Mouse (Mus musculus): Measurements from ENCODE around the gene Ccdc107. TPM values are rescaled to one million over a fixed set of nuclear protein-coding genes. Genes with fewer than 3 reads are reported as not detected.

The Ccdc107 gene
- polyA plus RNA-seq, 1 experiment from 2014 or later = 52.0 TPM

- 0 out of 2 replicates have a peak, but pooled peaks cover 3% of the 10 kb centered on the region for H3K36me3 ChIP-seq (ENCODE audit: poor library complexity, severe bottlenecking)
Measured at GRCm38 (mm10) chr4:43490801-43491200, 1.9 kb upstream of the Ccdc107 start.

DNA sequence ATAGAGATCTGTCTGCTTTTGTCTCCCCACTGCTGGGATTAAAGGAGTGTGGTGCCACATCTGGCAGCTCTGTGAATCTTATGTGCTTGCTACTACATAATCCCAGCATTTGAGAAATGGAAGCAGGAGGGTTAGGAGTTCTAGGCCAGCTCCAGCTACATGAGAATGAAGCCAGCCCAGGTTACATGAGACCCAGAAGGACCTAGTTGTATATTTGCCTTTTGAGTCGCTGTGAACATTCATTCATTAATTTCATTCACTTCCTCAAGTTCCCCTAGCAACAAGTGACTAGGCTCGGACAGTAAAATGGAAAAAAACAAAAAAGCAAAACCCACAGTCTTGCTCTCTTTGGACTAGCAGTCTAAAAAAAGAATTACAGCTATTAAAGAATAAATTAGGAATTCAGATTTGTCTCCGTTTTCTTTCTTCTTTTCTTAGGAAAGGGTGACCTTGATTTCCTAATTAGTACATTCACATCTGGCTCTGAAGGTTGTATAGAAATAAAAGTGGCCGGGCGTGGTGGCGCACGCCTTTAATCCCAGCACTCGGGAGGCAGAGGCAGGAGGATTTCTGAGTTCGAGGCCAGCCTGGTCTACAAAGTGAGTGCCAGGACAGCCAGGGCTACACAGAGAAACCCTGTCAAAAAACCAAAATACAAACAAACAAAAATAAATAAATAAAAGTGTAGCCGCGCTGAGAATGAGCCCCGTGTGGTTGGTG, 439 bp upstream of the Ccdc107 start:
- H3K27me3 ChIP-seq = no peaks in the 10 kb centered on the region
- H3K9me3 ChIP-seq (replicated peaks) = peaks cover 3% of the 10 kb centered on the region; the same call in 1 of the 2 replicates
- H3K9ac ChIP-seq = no peak overlapping the region
- no peak for ATAC-seq
- H3K36me3 ChIP-seq (ENCODE audit: poor library complexity, severe bottlenecking) = peaks cover 13% of the 10 kb centered on the region; the same call in 1 of the 2 replicates
- 43% methylated on average over 12 of the region's 12 CpGs for WGBS
- H3K4me3 ChIP-seq = peak overlapping the region; percentile 56
- H3K4me2 ChIP-seq = peak overlapping the region; percentile 63
- H3K4me1 ChIP-seq = peaks cover 23% of the 10 kb centered on the region
- peak overlapping the region; percentile 78 for H3K27ac ChIP-seq

More at GRCm38 (mm10) chr4:43490801-43491200, 1.9 kb upstream of the Ccdc107 start:
- Histone ChIP-seq H3K4me2 (no peak overlapping the region), H3K4me1 (peaks cover 15% of the 10 kb centered on the region), H3K4me3 (no peak overlapping the region), H3K27ac (no peak overlapping the region), H3K9ac (no peak overlapping the region), H3K9me3 (replicated peaks) (peaks cover 3% of the 10 kb centered on the region; the same call in 1 of the 2 replicates), H3K27me3 (no peaks in the 10 kb centered on the region)
- ATAC-seq = no peak
- 91% methylated on average over 5 of the region's 5 CpGs for WGBS

DNA sequence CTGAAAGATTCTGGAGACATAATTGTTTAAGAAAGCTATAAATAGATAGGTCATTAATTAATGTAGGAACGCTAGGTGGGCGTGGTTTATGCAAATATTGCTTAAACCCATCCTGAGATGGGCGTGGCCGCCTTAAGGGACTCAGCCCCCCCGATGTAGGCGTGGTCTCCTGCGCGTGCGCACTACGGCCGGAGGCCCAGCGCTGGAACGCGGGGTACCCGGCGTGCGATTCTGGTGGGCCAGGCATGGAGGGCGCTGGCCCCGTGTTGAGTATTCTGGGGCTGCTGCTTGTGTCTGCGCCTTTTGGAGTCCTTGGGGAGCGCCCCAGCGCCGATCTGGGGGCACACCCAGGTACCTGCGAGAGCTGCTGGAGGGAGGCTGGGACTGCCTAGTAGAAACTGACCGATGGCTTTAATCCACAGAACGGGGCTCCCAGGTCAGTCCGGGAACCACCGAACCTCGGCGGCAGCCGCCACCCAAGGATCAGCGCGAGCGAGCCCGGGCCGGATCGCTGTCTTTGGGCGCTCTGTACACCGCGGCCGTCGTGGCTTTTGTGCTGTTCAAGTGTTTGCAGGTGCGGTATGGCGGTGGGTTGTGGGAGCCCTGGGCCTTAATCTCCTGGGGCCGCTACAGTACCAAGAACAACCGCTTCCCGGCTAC, 616 bp downstream of the Ccdc107 start:
- peak overlapping the region; percentile 56 for H3K4me3 ChIP-seq
- ATAC-seq = peak; percentile 91
- WGBS = under 1% methylated on average over 47 of the region's 47 CpGs

GRCm38 (mm10) chr4:43493846-43494240, 1.1 kb downstream of the Ccdc107 start:
- Histone ChIP-seq H3K9ac (peak overlapping the region; percentile 76), H3K27me3 (no peaks in the 10 kb centered on the region), H3K9me3 (replicated peaks) (peaks cover 3% of the 10 kb centered on the region; the same call in 1 of the 2 replicates), H3K4me1 (peaks cover 39% of the 10 kb centered on the region), H3K4me2 (peak overlapping the region; percentile 63), H3K27ac (peak overlapping the region; percentile 83), H3K36me3 (ENCODE audit: poor library complexity, severe bottlenecking) (peaks cover 19% of the 10 kb centered on the region; the same call in 1 of the 2 replicates), H3K4me3 (peak overlapping the region; percentile 56)
- no peak for ATAC-seq
- WGBS = 2% methylated on average over 9 of the region's 9 CpGs

More for the DNA sequence above, 616 bp downstream of the Ccdc107 start:
- Histone ChIP-seq H3K36me3 (ENCODE audit: poor library complexity, severe bottlenecking) (peaks cover 19% of the 10 kb centered on the region; the same call in 1 of the 2 replicates), H3K27me3 (no peaks in the 10 kb centered on the region), H3K9ac (peak overlapping the region; percentile 76), H3K27ac (peak overlapping the region; percentile 83), H3K4me2 (peak overlapping the region; percentile 63), H3K9me3 (replicated peaks) (peaks cover 3% of the 10 kb centered on the region; the same call in 1 of the 2 replicates), H3K4me1 (peaks cover 33% of the 10 kb centered on the region)

- H3K4me1 ChIP-seq = peaks cover 43% of the 10 kb centered on the region
- H3K36me3 ChIP-seq (ENCODE audit: poor library complexity, severe bottlenecking) = peaks cover 19% of the 10 kb centered on the region; the same call in 1 of the 2 replicates
- H3K27me3 ChIP-seq = no peaks in the 10 kb centered on the region
- no peak overlapping the region for H3K27ac ChIP-seq
- no peaks in the 10 kb centered on the region for H3K9me3 ChIP-seq (replicated peaks)
- WGBS = 52% methylated on average over 6 of the region's 6 CpGs
- no peak overlapping the region for H3K4me3 ChIP-seq
- no peak overlapping the region for H3K4me2 ChIP-seq
- no peak overlapping the region for H3K9ac ChIP-seq
- ATAC-seq = no peak
Measured at GRCm38 (mm10) chr4:43496587-43496986, 3.9 kb downstream of the Ccdc107 start.

DNA sequence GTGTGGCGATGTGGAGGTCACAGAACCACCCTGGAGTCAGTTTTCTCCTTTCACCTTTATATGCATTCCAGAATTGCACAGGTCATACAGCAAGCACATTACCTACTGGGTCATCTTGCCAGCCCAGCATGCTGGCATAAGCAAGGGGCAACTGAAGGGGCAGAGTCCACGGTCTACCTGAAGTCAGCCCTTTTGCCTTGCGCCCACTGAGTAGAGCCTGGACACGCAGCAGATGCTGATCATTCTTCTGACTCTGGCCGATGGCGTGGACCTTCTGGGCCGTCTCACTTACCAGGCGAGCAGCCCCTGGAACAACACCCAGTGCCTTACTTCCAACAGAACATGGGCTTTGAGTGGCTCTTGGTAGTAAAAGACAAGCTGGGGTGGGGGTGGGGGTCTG, 4.7 kb downstream of the Ccdc107 start:
- Histone ChIP-seq H3K4me1 (peaks cover 43% of the 10 kb centered on the region), H3K27me3 (no peaks in the 10 kb centered on the region), H3K36me3 (ENCODE audit: poor library complexity, severe bottlenecking) (peaks cover 19% of the 10 kb centered on the region; the same call in 1 of the 2 replicates), H3K4me3 (no peak overlapping the region), H3K4me2 (peak overlapping the region; percentile 75), H3K27ac (no peak overlapping the region), H3K9ac (no peak overlapping the region), H3K9me3 (replicated peaks) (no peaks in the 10 kb centered on the region)
- ATAC-seq = no peak
- WGBS = 98% methylated on average over 8 of the region's 8 CpGs

DNA sequence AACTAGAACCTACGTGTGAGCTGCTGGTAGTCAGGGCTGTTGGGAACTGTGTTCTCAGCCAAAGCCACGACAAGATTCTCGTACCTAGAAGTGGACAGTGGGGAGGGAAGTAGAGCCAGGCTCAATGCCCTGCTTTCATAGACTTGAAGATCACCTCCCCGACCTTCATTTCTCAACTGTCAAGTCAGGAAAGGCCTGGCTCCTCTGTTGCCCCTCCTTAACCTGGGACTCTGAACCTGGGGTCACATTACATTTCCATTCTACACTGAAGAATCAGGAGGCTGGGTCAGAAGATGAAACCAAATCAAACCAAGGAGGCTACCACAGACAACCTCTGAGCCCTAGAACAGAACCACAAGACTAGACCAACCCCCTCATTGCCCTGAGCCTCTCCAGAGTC, 5.2 kb downstream of the Ccdc107 start:
- 81% methylated on average over 4 of the region's 4 CpGs for WGBS
- Histone ChIP-seq H3K4me1 (peaks cover 43% of the 10 kb centered on the region), H3K36me3 (ENCODE audit: poor library complexity, severe bottlenecking) (peaks cover 19% of the 10 kb centered on the region; the same call in 1 of the 2 replicates), H3K9me3 (replicated peaks) (no peaks in the 10 kb centered on the region), H3K9ac (peak overlapping the region; percentile 73; the same call in 1 of the 2 replicates), H3K27me3 (no peaks in the 10 kb centered on the region), H3K27ac (no peak overlapping the region), H3K4me2 (peak overlapping the region; percentile 75), H3K4me3 (peak overlapping the region; percentile 63)
- ATAC-seq = no peak

DNA sequence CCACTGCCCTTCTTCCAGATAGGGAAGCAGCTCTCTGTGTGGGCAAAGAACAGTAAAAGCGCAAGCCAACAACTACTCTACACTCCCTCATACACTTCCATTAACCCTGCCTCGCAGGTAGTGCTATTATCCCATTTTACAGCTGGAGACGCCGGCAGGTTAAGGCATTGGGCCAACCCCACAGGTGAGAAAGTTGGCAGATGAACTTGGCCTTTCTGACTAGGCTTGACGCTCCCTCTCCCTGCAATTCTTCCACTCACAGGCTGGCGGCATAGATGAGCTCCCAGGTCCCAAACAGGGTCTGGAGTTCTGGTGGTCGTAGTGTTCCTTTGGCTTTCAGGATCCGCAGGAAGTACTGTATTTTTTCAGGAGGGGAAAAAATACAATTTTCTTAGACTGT, 6.3 kb downstream of the Ccdc107 start:
- Histone ChIP-seq H3K4me2 (peak overlapping the region; percentile 75), H3K4me1 (peaks cover 41% of the 10 kb centered on the region), H3K4me3 (peak overlapping the region; percentile 63), H3K9me3 (replicated peaks) (no peaks in the 10 kb centered on the region), H3K27ac (no peak overlapping the region), H3K27me3 (0 out of 2 replicates have a peak, but pooled peaks cover 3% of the 10 kb centered on the region), H3K36me3 (ENCODE audit: poor library complexity, severe bottlenecking) (peaks cover 19% of the 10 kb centered on the region; the same call in 1 of the 2 replicates), H3K9ac (peak overlapping the region; percentile 73)
- 15% methylated on average over 8 of the region's 8 CpGs for WGBS
- ATAC-seq = peak; percentile 44; the same call in 1 of the 2 replicates

DNA sequence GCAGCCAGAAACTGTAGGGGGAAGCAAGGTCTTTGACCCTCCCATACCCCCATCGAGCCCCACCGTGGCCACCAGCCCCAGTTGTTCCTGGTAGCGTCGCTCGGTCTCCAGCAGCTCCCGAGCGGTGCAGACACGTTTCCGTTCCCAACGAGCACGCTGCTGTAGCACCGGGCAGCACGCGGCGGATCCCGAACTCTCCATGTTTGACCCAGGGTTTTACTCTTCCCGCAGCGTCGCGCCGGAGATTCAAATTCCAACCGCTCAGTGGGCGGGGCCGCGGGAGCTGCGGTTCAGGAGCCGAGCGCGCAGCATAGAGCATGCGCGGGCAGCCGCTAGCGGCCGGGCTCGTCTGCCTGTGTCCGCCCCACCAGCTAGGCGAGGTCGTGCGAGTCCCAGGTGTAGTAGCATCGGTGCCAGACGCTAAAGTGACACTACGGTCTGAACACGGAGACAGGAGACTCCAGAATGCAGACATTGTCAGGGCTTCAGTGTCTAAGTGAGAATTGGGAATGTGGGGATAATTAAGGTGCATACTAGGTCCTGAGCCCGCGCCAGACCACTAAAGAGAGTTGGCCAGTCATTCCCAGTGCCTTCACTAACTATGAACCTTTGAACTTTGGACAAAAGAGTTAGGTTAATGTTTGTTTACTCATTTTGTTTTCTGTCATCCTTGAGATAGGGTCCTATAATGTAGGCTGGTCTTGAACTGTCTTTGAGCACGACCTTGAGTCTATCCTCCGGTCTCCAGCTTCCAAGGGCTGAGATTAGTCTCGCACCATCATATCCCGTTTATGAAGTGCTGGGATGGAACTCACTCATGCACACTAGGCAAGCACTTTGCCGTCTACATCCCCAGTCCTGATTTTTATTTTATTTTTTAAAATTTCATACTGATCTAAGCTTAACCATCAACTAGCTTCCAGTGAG, 7.0 kb downstream of the Ccdc107 start, which contains the start of gene Arhgef39:
Gene Arhgef39, minus strand, starts transcription at position 289 of the 927 bp plus-strand sequence.
- H3K36me3 ChIP-seq (ENCODE audit: poor library complexity, severe bottlenecking) = peaks cover 19% of the 10 kb centered on the region; the same call in 1 of the 2 replicates
- peak within 1 kb of the TSS; percentile 75 for H3K4me2 ChIP-seq
- H3K4me3 ChIP-seq = peak within 1 kb of the TSS; percentile 63
- 0 out of 2 replicates have a peak, but pooled peaks cover 3% of the 10 kb centered on the region for H3K27me3 ChIP-seq
- ATAC-seq = peak; percentile 93
- 7% methylated on average over 49 of the region's 50 CpGs for WGBS
- H3K9me3 ChIP-seq (replicated peaks) = no peaks in the 10 kb centered on the region
- peaks cover 34% of the 10 kb centered on the region for H3K4me1 ChIP-seq
- H3K9ac ChIP-seq = peak within 1 kb of the TSS; percentile 73
- H3K27ac ChIP-seq = no peak within 1 kb of the TSS

GRCm38 (mm10) chr4:43503041-43503440, 10.3 kb downstream of the Ccdc107 start:
- 82% methylated on average over 2 of the region's 2 CpGs for WGBS
- Histone ChIP-seq H3K27me3 (peaks cover 20% of the 10 kb centered on the region), H3K4me1 (peaks cover 16% of the 10 kb centered on the region), H3K36me3 (ENCODE audit: poor library complexity, severe bottlenecking) (no peaks in the 10 kb centered on the region), H3K9ac (no peak overlapping the region), H3K4me3 (no peak overlapping the region), H3K4me2 (no peak overlapping the region), H3K27ac (no peak overlapping the region), H3K9me3 (replicated peaks) (no peaks in the 10 kb centered on the region)
- no peak for ATAC-seq

GRCm38 (mm10) chr4:43503506-43503905, 10.8 kb downstream of the Ccdc107 start:
- Histone ChIP-seq H3K27ac (no peak overlapping the region), H3K4me3 (no peak overlapping the region), H3K4me2 (no peak overlapping the region), H3K9ac (no peak overlapping the region), H3K36me3 (ENCODE audit: poor library complexity, severe bottlenecking) (no peaks in the 10 kb centered on the region), H3K9me3 (replicated peaks) (no peaks in the 10 kb centered on the region), H3K27me3 (peaks cover 23% of the 10 kb centered on the region), H3K4me1 (peaks cover 16% of the 10 kb centered on the region)
- ATAC-seq = no peak
- 86% methylated on average over 6 of the region's 6 CpGs for WGBS
